ENCODE assay signal across 8 mouse cellular contexts in genomic region chr2:26091771-26092393, GRCm38 (mm10). TPM values are rescaled to one million over a fixed set of nuclear protein-coding genes. Genes with fewer than 3 reads are reported as not detected.
DNase-seq lines count a peak whose midpoint lies in the region; ATAC-seq and TF ChIP-seq lines count a peak whose summit lies in the region.

No protein-coding gene starts in this region.

- in situ Hi-C loops in ES-E14 (cut with MboI; ENCODE audit: low sequenced_read_pairs in 2 of 2, unreplicated experiment in 2 of 2) = no loop called here

- H3K4me1 ChIP-seq in ES-E14 (ENCODE audit: control insufficient read depth in 2 of 2, insufficient read depth in 2 of 2, low read length in 2 of 2, poor library complexity in 1 of 2) = peaks cover 2 to 5% of the 10 kb centered on the region in 2 experiments; a peak in 1 of 4 replicates
- H3K4me1 ChIP-seq in embryonic facial prominence, embryonic 12.5 days = peaks cover 10% of the 10 kb centered on the region
- peaks cover 22% of the 10 kb centered on the region for H3K4me1 ChIP-seq in stomach, embryonic 16.5 days (ENCODE audit: control insufficient read depth, insufficient read depth, low read length)

- peaks cover 28% of the 10 kb centered on the region for H3K27me3 ChIP-seq in embryonic facial prominence, embryonic 12.5 days
- no peaks in the 10 kb centered on the region for H3K27me3 ChIP-seq in stomach, embryonic 16.5 days (ENCODE audit: control insufficient read depth, insufficient read depth, low read length)

- no peaks in the 10 kb centered on the region for H3K9me3 ChIP-seq in ES-E14 (ENCODE audit: control insufficient read depth, insufficient read depth, low read depth, low read length)
- H3K9me3 ChIP-seq in embryonic facial prominence, embryonic 12.5 days = no peaks in the 10 kb centered on the region
- no peaks in the 10 kb centered on the region for H3K9me3 ChIP-seq in stomach, embryonic 16.5 days (replicated peaks; ENCODE audit: control insufficient read depth, low read length)

- 2% methylated on average over 24 of the region's 24 CpGs for WGBS in embryonic facial prominence, embryonic 12.5 days
- under 1% methylated on average over 24 of the region's 24 CpGs for WGBS in stomach, embryonic 16.5 days

- no peak overlapping the region for H3K27ac ChIP-seq in ES-E14 (ENCODE audit: insufficient read depth, low read depth, low read length, poor library complexity, severe bottlenecking)
- peak overlapping the region; percentile 51; the same call in 1 of the 2 replicates for H3K27ac ChIP-seq in embryonic facial prominence, embryonic 12.5 days
- H3K27ac ChIP-seq in stomach, embryonic 16.5 days (ENCODE audit: low read length) = peak overlapping the region; percentile 82

- peak overlapping the region; percentile 14; the same call in 1 of the 2 replicates for H3K9ac ChIP-seq in ES-E14 (ENCODE audit: insufficient read depth, low read depth, low read length, poor library complexity, severe bottlenecking)
- H3K9ac ChIP-seq in embryonic facial prominence, embryonic 12.5 days = peak overlapping the region; percentile 80
- peak overlapping the region; percentile 74 for H3K9ac ChIP-seq in stomach, embryonic 16.5 days (ENCODE audit: low read length)

- DNase-seq in 3T3-L1 (ENCODE audit: low read depth, low spot score) (peak; percentile 83), ES-E14 (ENCODE audit: low read depth, low spot score) (no peak)
- peak; percentile 30 for DNase-seq in heart, postnatal 4 days
- peak; percentile 75 to 85 for DNase-seq in left cerebral cortex, adult 18-20 months (ENCODE audit: low spot score in 2 of 2)
- DNase-seq in lung, postnatal 36 days = peak; percentile 17
- DNase-seq in testis, postnatal 10 days (ENCODE audit: low spot score) = no peak

- H3K4me3 ChIP-seq in ES-E14 (ENCODE audit: insufficient read depth in 1 of 2, low read depth in 1 of 2, low read length in 2 of 2, poor library complexity in 1 of 2, severe bottlenecking in 1 of 2) = peak overlapping the region; percentile 51 to 69
- H3K4me3 ChIP-seq in embryonic facial prominence, embryonic 12.5 days = peak overlapping the region; percentile 68
- peak overlapping the region; percentile 50 for H3K4me3 ChIP-seq in stomach, embryonic 16.5 days (replicated peaks; ENCODE audit: low read length)

- no peaks in the 10 kb centered on the region for H3K36me3 ChIP-seq in ES-E14 (ENCODE audit: control insufficient read depth, insufficient read depth, low read length, poor library complexity, severe bottlenecking)
- H3K36me3 ChIP-seq in embryonic facial prominence, embryonic 12.5 days = peaks cover 7% of the 10 kb centered on the region; the same call in 1 of the 2 replicates
- H3K36me3 ChIP-seq in stomach, embryonic 16.5 days (ENCODE audit: control insufficient read depth, insufficient read depth, low read length) = no peaks in the 10 kb centered on the region

- peak overlapping the region; percentile 97 for H3K4me2 ChIP-seq in embryonic facial prominence, embryonic 12.5 days (replicated peaks)
- peak overlapping the region; percentile 93 for H3K4me2 ChIP-seq in stomach, embryonic 16.5 days (ENCODE audit: low read depth, low read length)

- peak; percentile 59; the same call in 1 of the 2 replicates for ATAC-seq in embryonic facial prominence, embryonic 12.5 days (ENCODE audit: insufficient number of reproducible peaks, insufficient read depth, low FRiP score, low TSS enrichment)
- ATAC-seq in stomach, embryonic 16.5 days (ENCODE audit: insufficient read depth, low FRiP score) = peak; percentile 77

TF ChIP-seq in ES-E14, 5 proteins besides CTCF, POLR2A, EP300 and RAD21:
- TF ChIP-seq ZC3H11A (IDR thresholded peaks at IDR 0.05; ENCODE audit: borderline replicate concordance, low read depth, low read length) (no peak), MAFK (IDR thresholded peaks at IDR 0.05; ENCODE audit: insufficient read depth, low read depth, low read length) (0 out of 2 replicates have a peak, but pooled peaks have one; percentile 27), CHD2 (IDR thresholded peaks at IDR 0.05; ENCODE audit: low read depth, low read length) (no peak)

RNA-seq across cellular contexts. Expression of gene Nacc2, which starts 31.1 kb away (rescaled TPM):
- total RNA-seq in ES-E14 (2012; rRNA removed) = 4.8 and 6.0 TPM in 2 replicates
- 6.8 and 7.7 TPM in 2 replicates for polyA plus RNA-seq in embryonic facial prominence, embryonic 12.5 days (2016; fragmentation: Nextera tagmentation; extraction: Ambion mirVana)
- total RNA-seq in heart, postnatal 4 days (2021) = 10 to 100 TPM; 11.1 to 11.4 TPM
- total RNA-seq in left cerebral cortex, adult 18-20 months (2021) = 10 to 100 TPM; 69.8 to 81.1 TPM
- 16.8 and 18.8 TPM in 2 replicates for polyA plus RNA-seq in stomach, embryonic 16.5 days (2015; fragmentation: Nextera tagmentation; extraction: Ambion mirVana)

Comparison
In these comparisons a context has a peak if more than half of its experiments do, and no peak if none do; other contexts are left out.
1. DNase-seq: peak in 3T3-L1 (single experiment), heart, postnatal 4 days (single experiment), left cerebral cortex, adult 18-20 months (2 of 2) and lung, postnatal 36 days (single experiment); none in ES-E14 (single experiment) and testis, postnatal 10 days (single experiment).
2. H3K9ac ChIP-seq: peak in every context shown above with its lines; median percentile 80 in embryonic facial prominence, embryonic 12.5 days; 74 in stomach, embryonic 16.5 days; 14 in ES-E14.
3. RNA of gene Nacc2, which starts 31.1 kb away (total RNA-seq): 69.8 to 81.1 TPM in left cerebral cortex, adult 18-20 months; 11.1 to 11.4 TPM in heart, postnatal 4 days and 4.8 to 6.0 TPM in ES-E14; every median in the first group is over 4 times any median in the second.
4. Peak in every context shown above with its lines, with median percentiles within 50 percentile points of each other: H3K4me3 ChIP-seq.